Mouse (Mus musculus): ENCODE data around the gene Acp4.
"Not testable (repeated sequence)": the region's sequence is repeated elsewhere in the genome, so short reads cannot be mapped to it uniquely, and the experiment has no call there.

Gene Acp4

DNA sequence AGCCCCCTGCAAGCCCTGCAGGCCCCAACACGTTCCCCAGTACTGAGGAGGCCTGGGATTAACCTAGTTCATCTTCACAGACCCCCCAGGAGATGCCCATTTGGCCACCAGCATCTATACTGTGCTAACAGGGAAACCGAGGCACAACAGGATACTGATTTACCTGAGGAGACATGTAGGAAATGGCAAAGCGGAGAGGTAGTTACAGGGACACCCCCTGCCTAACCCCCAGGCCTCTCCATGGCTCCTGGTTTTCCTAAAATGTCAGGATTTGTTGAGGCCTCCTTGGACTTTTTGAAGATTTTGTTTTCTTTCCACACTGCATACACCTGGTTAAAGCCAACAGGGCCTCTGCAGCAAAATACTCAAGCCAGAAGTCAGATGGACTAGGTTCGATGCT lies at the start of gene Acp4:
Gene Acp4, minus strand, starts transcription at position 101 of the 400 bp plus-strand sequence.
- DNase-seq: no peak

DNA sequence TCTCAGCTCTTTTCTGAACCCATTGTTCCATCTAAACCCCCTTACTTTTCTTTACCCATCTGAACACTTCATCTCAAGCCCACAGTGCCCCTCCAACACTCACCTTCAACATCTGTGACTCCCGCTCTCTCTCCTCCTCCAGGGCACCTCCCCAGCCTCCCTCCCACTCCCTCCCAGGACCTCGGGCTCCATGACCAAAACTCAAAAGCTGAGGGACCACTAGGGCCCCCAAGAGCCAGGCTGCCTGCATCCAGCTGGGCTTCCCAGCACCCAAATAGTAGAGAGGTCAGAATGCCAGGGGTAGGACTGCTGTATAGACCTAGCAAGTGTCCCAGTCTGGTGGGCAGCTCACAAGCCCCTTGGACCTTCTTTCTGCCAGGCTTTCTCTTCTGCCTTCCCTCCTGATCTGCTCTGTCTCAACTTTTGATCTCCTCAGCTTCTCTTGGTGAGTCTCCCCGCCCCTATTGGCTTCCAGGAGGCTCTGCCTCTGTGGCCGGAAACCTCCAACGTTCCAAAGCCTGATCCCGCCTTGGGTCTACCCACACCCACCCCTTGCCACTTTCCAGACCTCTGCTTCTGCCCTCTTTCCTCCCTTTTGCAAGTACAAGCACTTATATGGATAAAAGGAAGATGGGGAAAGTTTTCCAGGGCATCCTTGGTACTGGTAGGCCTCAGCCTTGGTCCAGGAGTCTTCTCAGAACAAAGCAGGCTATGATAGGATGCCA lies 49.5 kb upstream of the Acp4 start, which contains the start of gene Clec11a:
Gene Clec11a, minus strand, starts transcription at position 387 of the 725 bp plus-strand sequence.
- peak in 1 of 2 experiments; percentile 42 for DNase-seq

GRCm38 (mm10) chr7:44305686-44306085 lies 48.5 kb upstream of the Acp4 start:
- DNase-seq: peak in 1 of 2 experiments; percentile 31

DNA sequence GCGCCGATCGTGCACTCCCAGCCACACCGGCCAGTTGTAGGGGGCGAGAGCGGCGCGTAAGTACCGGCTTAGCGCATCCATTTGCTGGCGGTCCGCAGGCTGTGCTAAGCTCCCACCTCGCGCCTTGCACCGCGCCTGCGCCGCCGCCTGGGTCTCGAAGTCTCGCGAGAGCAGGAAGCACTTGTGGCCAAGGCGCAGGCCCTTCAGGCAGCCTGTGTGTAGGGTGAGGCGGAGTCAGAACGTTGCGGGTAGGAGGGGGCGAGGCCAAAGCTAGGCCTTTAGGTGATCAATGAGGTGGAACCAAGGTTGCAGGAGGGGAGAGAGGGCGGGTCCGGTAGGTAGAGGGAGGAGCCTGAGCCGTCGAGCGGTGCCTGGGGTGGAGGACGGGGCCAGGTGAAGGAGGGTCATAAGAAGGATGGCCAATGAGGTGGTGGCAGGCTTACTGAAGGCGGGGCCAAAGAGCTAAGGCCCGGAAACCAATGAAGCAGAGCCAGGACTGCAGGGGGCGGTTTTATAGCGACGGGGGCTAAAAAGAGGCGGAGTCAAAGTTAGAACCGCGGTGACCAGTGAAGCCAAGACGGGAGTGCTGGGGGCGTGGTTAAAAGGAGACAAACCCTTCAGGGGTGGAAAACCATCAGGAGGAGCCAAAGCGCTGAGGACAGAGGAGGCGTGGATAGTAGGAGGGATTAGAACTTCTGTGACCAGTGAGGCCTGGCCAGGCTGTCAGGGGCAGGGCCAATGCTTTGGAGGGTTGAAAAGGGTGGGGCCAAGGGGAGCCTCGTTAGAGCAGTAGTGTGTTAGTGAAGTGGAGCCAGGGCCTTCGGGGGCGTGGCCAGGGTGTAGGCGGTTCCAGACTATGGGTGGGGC lies 47.8 kb upstream of the Acp4 start:
- DNase-seq: peak; percentile 97 to 99

DNA sequence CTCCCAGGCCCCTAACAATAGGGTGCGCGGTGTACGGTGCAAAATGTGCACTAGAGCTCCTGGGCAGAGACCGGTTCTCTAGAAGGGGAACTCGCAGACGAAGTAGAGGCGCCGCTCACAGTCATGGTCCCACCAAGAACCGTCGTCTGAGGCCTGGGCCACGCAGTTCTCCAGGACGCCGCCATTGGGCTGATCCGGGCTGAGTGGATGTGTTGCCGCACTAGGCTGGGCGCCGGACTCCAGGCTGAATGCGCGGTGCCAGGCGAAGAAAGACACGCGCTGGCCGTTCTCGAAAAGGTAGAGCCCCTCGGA lies 47.2 kb upstream of the Acp4 start:
- DNase-seq: no peak

- no peak for DNase-seq
Observed at GRCm38 (mm10) chr7:44303346-44304340, 46.5 kb upstream of the Acp4 start.

GRCm38 (mm10) chr7:44297501-44297900 lies 40.3 kb upstream of the Acp4 start:
- not testable (repeated sequence) for DNase-seq

DNA sequence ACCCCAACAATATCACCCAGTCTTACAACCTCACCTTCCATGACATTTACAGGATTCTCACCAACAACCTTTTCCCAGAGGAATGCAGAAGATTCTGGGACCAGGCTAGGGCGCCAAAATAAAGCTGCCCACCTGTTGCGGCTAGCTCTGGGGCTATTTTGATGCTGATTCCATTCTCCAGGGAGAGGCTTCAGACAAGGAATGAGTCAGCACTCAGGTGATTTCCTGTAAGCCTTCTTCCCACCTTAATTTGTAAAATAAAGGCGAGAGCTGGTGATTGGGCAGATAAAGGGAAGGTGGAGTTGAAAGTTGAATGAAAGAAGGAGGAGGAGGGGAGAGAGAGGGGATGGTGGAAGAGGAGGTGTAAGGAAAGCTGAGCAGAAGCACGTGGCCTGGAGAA lies 34.2 kb upstream of the Acp4 start:
- no peak for DNase-seq

DNA sequence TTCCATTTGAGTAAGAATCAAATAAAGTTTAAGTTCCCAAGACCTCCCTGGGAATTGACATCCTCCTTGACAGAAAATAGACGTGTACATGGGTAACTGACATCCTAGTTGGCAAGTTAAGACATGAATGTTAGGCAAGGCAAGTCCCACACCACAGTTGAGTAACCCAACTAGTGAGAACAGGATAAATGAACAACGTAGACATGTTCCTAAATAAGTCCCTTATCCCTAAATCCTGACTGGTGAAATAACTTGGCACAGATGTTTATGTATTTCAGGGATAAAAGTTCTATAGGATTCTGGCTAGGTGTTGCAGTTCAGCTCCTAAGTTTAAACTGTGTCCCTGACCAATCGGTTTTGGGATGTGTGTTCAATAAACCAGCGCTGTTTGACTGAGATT lies 33.8 kb upstream of the Acp4 start:
- DNase-seq: no peak

GRCm38 (mm10) chr7:44287760-44288159 lies 30.6 kb upstream of the Acp4 start:
- no peak for DNase-seq

DNA sequence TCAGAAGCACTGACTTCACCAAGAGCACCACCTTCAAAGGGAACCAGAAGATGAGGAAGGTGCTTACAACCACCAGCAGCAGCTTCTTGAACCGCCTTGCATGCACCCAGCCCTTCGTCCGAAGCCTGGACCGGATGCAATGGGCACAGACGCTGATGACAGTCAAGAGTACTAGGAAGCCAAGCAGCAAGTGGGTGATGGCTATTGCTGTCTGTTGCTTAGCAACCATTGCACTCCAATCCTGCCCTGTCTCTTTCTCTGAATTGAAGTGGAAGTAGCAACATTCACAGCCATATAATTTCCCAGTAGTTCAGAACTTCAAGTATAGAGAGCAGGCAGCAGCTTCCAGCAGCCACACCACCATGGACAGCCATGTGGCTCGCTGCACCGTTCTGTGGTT lies 24.4 kb upstream of the Acp4 start:
- no peak for DNase-seq

GRCm38 (mm10) chr7:44280959-44281358 lies 23.8 kb upstream of the Acp4 start:
- DNase-seq: no peak

GRCm38 (mm10) chr7:44277250-44277622 lies 20.1 kb upstream of the Acp4 start:
- peak in 1 of 2 experiments; percentile 32 for DNase-seq

DNA sequence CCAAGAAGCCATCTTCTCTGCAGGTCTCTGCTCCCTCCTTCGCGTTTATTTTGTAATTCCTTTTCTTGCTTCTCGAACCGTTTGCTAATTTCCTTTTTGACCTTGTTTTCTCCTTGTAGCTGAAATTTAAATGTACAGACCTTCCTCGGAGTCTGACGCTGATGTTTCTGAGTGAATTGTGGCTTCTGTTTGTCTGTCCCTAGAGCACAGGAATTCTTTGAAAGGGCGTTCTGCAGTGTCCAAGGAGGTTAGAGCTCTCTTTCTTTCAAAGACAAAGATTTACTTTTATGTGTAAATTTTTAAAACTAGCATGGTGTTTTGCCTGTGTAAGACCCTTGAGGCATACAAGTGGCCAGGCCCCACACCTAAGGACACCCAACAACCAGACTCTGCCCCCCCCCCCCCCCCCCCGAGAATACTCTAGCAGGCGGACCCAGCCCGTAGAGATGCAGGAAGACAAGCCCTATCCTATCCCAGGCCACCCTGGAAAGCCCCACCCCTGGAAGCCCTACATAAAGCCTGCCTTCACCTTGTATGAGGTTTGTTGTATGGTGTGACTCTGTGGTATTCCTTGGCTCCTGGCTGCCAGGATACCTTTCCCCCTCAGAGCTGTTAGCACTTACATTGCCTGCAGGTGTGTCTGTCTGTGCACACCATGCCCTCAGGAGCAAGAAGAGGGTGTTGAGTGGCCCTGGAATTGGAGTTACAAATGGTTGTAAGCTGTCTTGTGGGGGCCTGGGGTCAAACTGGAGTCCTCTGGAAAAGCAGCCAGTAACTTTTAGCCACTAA lies 19.5 kb upstream of the Acp4 start:
- no peak for DNase-seq

DNA sequence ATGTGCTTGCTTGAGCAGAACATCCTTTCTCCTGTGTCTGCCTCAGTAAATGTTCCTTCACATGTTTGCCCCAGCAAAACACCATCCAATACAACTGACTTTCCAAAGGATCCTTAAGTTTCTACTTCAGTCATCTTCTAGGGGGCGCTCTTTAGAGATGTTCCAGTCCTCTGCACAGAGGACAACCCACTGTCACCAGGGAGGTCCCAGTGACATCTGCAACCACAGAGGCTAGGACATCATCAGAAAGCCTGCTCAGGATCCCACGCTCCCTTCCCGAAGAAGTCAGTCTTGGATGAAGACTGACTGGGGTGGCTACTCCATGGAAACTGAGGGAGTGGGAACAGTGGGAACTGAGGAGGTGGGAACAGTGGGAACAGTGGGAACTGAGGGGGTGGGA lies 18.4 kb upstream of the Acp4 start:
- no peak for DNase-seq

GRCm38 (mm10) chr7:44274096-44274495 lies 16.9 kb upstream of the Acp4 start:
- DNase-seq: no peak

DNA sequence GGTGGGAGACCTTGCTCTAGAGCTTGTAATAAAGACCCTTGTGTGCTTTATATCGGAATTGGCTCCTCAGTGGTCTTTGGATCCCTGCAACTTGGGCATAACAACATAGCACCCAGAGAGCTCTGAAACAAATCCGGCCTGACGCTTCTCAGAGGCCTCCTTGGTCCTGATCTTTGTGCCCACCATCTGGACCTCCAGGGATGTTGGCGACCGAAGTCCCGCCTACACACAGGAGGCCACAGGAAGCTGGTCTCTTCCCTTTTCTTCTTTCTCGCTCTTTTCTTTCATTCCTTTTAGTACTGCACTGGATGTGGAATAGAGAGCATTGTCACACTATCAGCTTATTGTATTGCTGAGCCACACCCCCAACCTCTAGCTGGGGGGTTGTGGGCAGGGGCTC lies 16.3 kb upstream of the Acp4 start:
- DNase-seq: no peak

DNA sequence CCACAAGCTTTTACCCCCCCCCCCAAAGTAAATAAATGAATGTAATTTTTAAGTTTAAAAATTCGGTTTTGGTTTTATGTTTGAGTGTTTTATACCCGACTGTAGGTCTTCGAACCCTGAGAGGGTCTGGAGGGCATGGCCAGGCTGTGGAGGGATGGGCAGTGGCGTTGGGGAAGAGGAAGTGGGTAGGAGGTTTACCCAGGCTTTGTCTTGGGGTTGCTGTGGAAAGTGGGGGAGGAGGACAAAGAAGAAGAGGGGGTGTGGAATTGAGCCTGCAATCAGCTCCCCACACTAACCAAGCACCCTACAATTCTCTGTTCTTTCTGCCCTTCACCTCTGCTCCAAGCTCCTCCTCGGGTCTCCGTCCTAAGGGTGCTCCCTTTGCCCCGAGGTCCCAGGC lies 15.4 kb upstream of the Acp4 start:
- DNase-seq: no peak

- DNase-seq: no peak
Observed at GRCm38 (mm10) chr7:44271309-44271708, 14.1 kb upstream of the Acp4 start.

GRCm38 (mm10) chr7:44269397-44269796 lies 12.2 kb upstream of the Acp4 start:
- no peak for DNase-seq

DNA sequence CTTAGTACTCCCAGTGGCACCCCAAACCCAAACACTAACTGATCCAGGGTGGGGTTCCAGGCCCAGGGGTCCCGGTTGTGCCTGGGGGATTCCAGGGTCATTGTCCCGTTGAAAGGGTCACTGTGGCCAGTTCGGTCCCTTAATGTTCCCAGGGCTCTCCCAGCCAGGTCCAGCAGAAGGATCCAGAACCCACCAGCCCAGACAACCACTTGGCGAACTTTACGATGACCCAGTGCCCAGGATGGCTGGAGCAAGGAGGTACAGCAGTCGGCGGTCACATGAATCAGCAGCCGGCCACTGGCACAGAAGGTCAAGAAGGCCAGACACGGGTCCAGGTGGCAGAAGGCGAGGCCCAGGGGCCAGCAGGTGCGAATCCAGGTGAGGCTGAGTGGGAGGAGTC lies 10.9 kb upstream of the Acp4 start:
- DNase-seq: no peak
